Mouse (Mus musculus): ENCODE results near the gene Dhfr.

GRCm38 (mm10) chr13:92426294-92427051 is 71.9 kb downstream of the Dhfr start:
- TF ChIP-seq HCFC1 (IDR thresholded peaks at IDR 0.05; ENCODE audit: borderline replicate concordance, insufficient read depth, low read length) = no peak
- no peak for TF ChIP-seq ZC3H11A (IDR thresholded peaks at IDR 0.05; ENCODE audit: borderline replicate concordance, low read depth, low read length)
- TF ChIP-seq CHD2 (IDR thresholded peaks at IDR 0.05; ENCODE audit: low read depth, low read length) = no peak
- TF ChIP-seq ZNF384 (IDR thresholded peaks at IDR 0.05; ENCODE audit: low read depth, low read length) = no peak
- TF ChIP-seq MAFK (IDR thresholded peaks at IDR 0.05; ENCODE audit: insufficient read depth, low read depth, low read length) = no peak
